Mouse (Mus musculus) lung, postnatal 0 days (tissue): ENCODE results near the gene Uqcrh.

Experiments
- CTCF ChIP-seq: IDR thresholded peaks from 2 replicates; pipeline ENCODE4 v1.5.1; 2016; ENCODE audit warnings: antibody characterized with exemption, mild to moderate bottlenecking
- EP300 ChIP-seq: IDR thresholded peaks from 2 replicates; pipeline ENCODE4 v1.6.1; 2016; ENCODE audit warnings: antibody characterized with exemption, mild to moderate bottlenecking, control low read depth

DNA sequence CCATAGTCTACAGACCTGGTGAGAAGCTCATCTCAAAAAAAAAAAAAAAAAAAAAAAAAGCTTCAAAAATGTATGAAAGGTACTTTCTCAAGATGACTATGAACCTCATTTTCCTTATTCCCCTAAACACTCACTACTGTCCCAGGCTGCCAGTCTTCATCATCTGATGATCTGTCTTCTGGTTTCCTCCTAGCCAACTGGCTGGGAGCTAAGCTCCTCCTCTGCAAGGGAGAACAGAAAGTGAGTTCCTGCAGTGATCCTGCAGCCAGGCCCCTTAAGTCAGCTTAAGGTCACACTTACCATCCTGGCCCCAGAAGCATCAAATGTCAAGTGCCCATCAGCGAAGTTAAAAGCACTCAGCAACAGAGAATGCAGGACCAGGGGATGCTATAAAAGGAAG, 47.9 kb upstream of the Uqcrh start:
- TF ChIP-seq CTCF, result no peak
- no peak for TF ChIP-seq EP300
